Mouse (Mus musculus) liver, embryonic 11.5 days (tissue): ENCODE data around the gene Rasal1. TPM values are rescaled to one million over a fixed set of nuclear protein-coding genes. Genes with fewer than 3 reads are reported as not detected.

ENCODE experiments used
- ATAC-seq: fragments of 200-750 bp; cut with Nextera tagmentation; replicated peaks from 2 replicates; pipeline ENCODE4 v1.8.0; 2017; ENCODE audit warnings: moderate number of reproducible peaks, mild to moderate bottlenecking, moderate TSS enrichment, moderate library complexity; ENCODE audit not compliant: low FRiP score
- DNase-seq: peaks from one replicate; pipeline ENCODE4 v3.0.0-alpha.2; 2017; ENCODE audit warnings: low spot score
- H3K27ac ChIP-seq: fragments of 300-500 bp; sonication (generic); 2 replicates; pipeline ENCODE4 v1.5.1; 2014; ENCODE audit warnings: mild to moderate bottlenecking, low read depth, low read length, control low read depth
- H3K27me3 ChIP-seq: fragments of 300-500 bp; sonication (generic); replicated peaks from 2 replicates; pipeline ENCODE4 v1.6.1; 2014; ENCODE audit warnings: low read length, mixed read lengths; ENCODE audit not compliant: control insufficient read depth, insufficient read depth
- H3K36me3 ChIP-seq: fragments of 300-500 bp; sonication (generic); 2 replicates; pipeline ENCODE4 v1.6.1; 2014; ENCODE audit warnings: mild to moderate bottlenecking, low read length, moderate library complexity, mixed read lengths; ENCODE audit not compliant: control insufficient read depth, insufficient read depth
- H3K4me1 ChIP-seq: fragments of 300-500 bp; sonication (generic); replicated peaks from 2 replicates; pipeline ENCODE4 v1.6.1; 2014; ENCODE audit warnings: low read length, mixed read lengths; ENCODE audit not compliant: control insufficient read depth, insufficient read depth
- H3K4me2 ChIP-seq: fragments of 300-500 bp; sonication (generic); 2 replicates; pipeline ENCODE4 v1.6.1; 2014; ENCODE audit warnings: mild to moderate bottlenecking, control low read depth, moderate library complexity
- H3K4me3 ChIP-seq: fragments of 300-500 bp; sonication (generic); 2 replicates; pipeline ENCODE4 v1.5.1; 2014; ENCODE audit warnings: low read depth, low read length, control low read depth
- H3K9ac ChIP-seq: fragments of 300-500 bp; sonication (generic); 2 replicates; pipeline ENCODE4 v1.6.1; 2014; ENCODE audit warnings: low read depth, low read length, control low read depth
- H3K9me3 ChIP-seq: fragments of 300-500 bp; sonication (generic); 2 replicates; pipeline ENCODE4 v1.6.1; 2016; ENCODE audit warnings: low read length, inconsistent platforms, mixed read lengths; ENCODE audit not compliant: control insufficient read depth
- WGBS: fragments of 180-500 bp; shearing (Covaris S2); extraction: QIAGEN DNeasy Blood & Tissue Kit; methylation state at CpG from one replicate; pipeline ENCODE4 v1.1.7; 2014; 5-methylcytosine and 5-hydroxymethylcytosine counted together
- polyA plus RNA-seq: library from polyadenylated mRNA; unstranded; fragments of >200 nt; fragmentation: Nextera tagmentation; extraction: Ambion mirVana; gene quantifications from 2 replicates; pipeline ENCODE4 v1.2.1, GENCODE M21; 2014

Rasal1 gene
- polyA plus RNA-seq, 1 experiment from 2014 or later = 0.25 TPM

DNA sequence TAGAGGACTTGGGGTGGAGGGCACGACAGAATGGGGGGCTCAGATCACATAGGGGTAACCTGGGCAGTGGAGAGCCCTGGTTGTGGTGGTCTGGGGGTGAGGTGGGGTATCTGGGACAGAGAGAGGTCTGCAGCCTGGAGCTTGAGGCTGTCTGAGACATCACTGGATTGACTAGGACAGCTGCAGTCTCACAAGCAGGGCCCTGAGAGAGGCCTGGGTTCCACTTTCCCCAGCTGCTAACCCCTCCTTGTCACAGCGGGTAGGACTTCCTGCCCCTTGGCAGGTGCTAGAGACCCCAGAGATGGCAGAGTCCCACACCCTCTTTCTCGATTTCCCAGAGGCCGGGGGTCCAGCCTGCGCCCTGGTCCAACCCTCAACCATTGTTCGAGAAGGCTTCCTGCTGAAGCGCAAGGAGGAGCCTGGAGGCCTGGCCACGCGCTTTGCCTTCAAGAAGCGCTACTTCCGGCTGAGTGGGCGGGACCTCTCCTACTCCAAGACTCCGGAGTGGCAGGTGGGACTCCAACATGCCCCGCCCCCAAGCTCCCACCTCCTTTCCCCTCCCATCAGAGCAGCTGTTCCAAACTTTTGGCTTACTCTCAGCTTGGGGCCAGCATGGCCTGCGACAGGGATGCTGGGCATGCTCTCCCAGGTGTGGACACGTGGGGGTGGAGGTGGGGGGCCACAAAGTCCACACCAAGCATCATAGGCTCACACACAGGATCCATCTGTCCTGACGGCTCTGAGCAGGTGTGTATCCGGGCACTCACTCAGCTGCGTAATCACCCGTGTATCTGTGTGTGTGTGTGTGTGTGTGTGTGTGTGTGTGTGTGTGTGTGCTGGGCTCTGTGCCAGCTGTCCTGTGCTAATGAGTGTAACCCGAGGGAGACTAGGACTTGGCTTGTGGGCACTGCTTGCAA is 25.9 kb downstream of the Rasal1 start:
- no peak for ATAC-seq
- no peaks in the 10 kb centered on the region for H3K9me3 ChIP-seq
- H3K27me3 ChIP-seq = peaks cover 6% of the 10 kb centered on the region; the same call in 1 of the 2 replicates
- H3K4me2 ChIP-seq = no peak overlapping the region
- no peak overlapping the region for H3K9ac ChIP-seq
- H3K4me3 ChIP-seq = no peak overlapping the region
- DNase-seq = no peak
- H3K27ac ChIP-seq = no peak overlapping the region
- H3K4me1 ChIP-seq = no peaks in the 10 kb centered on the region
- no peaks in the 10 kb centered on the region for H3K36me3 ChIP-seq
- 44% methylated on average over 21 of the region's 21 CpGs for WGBS

- H3K27me3 ChIP-seq = peaks cover 17% of the 10 kb centered on the region
- H3K9me3 ChIP-seq = no peaks in the 10 kb centered on the region
- no peak overlapping the region for H3K4me3 ChIP-seq
- H3K4me2 ChIP-seq = no peak overlapping the region
- no peak for ATAC-seq
- no peaks in the 10 kb centered on the region for H3K36me3 ChIP-seq
- no peak for DNase-seq
- H3K27ac ChIP-seq = no peak overlapping the region
- H3K9ac ChIP-seq = no peak overlapping the region
- WGBS = 14% methylated on average over 2 of the region's 2 CpGs
- H3K4me1 ChIP-seq = no peaks in the 10 kb centered on the region
Observed at GRCm38 (mm10) chr5:120677516-120677915, 28.9 kb downstream of the Rasal1 start.

DNA sequence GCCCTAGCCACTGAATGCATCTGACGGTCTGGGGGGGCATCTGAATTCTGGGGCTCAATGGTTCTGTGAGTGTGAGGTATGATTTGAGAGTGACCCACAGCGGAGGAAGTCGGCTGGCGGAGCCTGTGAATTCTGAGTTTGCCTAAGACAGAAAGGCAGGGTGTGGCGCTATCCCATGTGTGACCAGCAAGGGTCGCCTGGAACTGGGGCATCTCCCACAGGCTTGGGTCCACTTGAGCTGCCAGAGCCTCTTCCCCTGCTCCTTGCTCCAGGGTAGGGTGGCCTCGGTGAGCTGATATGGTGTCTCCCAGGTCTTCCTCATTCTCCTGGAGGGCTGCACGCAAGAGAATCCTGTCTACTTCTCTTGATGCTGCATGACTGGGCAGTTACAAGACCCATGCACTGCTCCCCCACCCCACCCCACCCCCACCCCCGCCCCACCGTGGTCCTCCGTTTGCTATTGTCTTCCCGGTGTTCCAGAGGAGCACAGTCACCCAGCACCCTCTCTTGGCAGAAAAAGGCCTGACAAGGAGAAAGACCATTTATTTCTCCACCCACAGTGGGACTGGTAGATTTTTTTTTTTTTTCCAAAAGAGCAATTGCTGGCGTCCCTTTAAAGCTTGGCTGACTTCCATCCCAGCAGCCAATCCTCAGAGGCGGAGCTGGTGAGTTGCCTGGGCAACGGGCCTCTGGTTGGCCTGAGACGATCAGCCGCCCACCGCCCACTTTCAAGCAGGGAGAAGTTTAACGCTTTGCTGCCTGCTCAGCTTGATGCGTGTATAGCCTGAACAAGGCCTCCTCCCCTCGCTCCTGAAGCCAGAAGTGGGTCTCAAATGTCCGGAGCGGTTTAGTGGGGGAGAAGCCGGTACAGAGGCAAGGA is 31.3 kb downstream of the Rasal1 start:
- DNase-seq (peak; percentile 67), ATAC-seq (peak; percentile 59)
- Histone ChIP-seq H3K4me2 (peak overlapping the region; percentile 54), H3K4me1 (no peaks in the 10 kb centered on the region), H3K27me3 (peaks cover 30% of the 10 kb centered on the region), H3K9ac (no peak overlapping the region), H3K27ac (no peak overlapping the region; the same call in 1 of the 2 replicates), H3K4me3 (peak overlapping the region; percentile 26; the same call in 1 of the 2 replicates), H3K36me3 (no peaks in the 10 kb centered on the region), H3K9me3 (no peaks in the 10 kb centered on the region)
- 5% methylated on average over 24 of the region's 24 CpGs for WGBS

DNA sequence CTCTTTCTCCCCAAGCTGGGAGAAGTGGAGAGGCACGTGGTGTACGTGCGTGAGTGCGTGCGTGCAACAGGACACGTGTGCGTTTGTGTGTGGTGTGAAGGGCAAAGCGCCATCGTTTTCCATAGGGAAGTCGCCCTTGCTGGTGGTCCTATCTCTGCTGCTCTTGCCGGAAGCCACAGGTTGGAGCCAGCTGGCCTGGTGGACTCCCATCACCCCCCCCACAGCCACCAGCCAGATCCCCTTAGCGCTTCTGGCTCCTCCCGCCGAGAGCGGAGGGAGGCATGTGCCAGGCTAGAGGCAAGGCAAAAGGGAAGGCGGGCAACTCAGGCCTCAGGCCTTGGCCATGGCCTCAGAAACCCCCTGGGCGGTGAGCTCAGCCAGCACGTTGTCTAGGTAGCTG is 32.3 kb downstream of the Rasal1 start:
- no peaks in the 10 kb centered on the region for H3K4me1 ChIP-seq
- DNase-seq = no peak
- no peak overlapping the region for H3K27ac ChIP-seq
- peaks cover 30% of the 10 kb centered on the region for H3K27me3 ChIP-seq
- 76% methylated on average over 18 of the region's 18 CpGs for WGBS
- H3K36me3 ChIP-seq = no peaks in the 10 kb centered on the region
- H3K4me2 ChIP-seq = no peak overlapping the region
- no peak for ATAC-seq
- H3K4me3 ChIP-seq = no peak overlapping the region
- H3K9me3 ChIP-seq = no peaks in the 10 kb centered on the region
- no peak overlapping the region for H3K9ac ChIP-seq

GRCm38 (mm10) chr5:120682982-120683771 is 34.6 kb downstream of the Rasal1 start:
- H3K4me1 ChIP-seq = no peaks in the 10 kb centered on the region
- peaks cover 30% of the 10 kb centered on the region for H3K27me3 ChIP-seq
- no peaks in the 10 kb centered on the region for H3K9me3 ChIP-seq
- H3K36me3 ChIP-seq = no peaks in the 10 kb centered on the region
- no peak for DNase-seq
- 17% methylated on average over 24 of the region's 24 CpGs for WGBS
- no peak for ATAC-seq
- H3K27ac ChIP-seq = no peak overlapping the region
- H3K4me3 ChIP-seq = no peak overlapping the region
- H3K4me2 ChIP-seq = no peak overlapping the region
- no peak overlapping the region for H3K9ac ChIP-seq

DNA sequence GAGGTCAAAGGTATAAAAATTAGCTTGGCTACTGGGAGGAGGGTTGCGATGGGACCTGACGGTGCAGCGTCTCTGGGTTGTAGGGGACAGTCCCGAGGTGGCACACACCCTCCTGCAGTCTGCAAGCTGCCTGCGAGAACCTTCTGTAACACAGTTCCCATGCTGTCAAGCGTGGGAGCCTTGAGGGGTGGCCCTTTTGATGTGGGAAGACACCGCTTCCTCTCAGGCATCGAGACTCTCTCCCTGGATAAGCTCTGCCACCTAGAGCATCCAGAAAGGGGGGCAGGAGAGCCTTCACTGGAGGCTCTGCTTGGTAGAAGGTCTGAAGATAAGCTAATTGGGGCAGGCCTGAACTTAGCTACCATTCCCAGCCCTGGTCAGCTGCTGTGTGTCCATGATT is 37.1 kb downstream of the Rasal1 start:
- Histone ChIP-seq H3K4me1 (no peaks in the 10 kb centered on the region), H3K36me3 (no peaks in the 10 kb centered on the region), H3K9me3 (no peaks in the 10 kb centered on the region), H3K9ac (no peak overlapping the region), H3K4me2 (no peak overlapping the region), H3K27me3 (peaks cover 22% of the 10 kb centered on the region), H3K4me3 (no peak overlapping the region), H3K27ac (no peak overlapping the region)
- WGBS = 59% methylated on average over 8 of the region's 8 CpGs
- ATAC-seq (no peak), DNase-seq (no peak)

GRCm38 (mm10) chr5:120686749-120687483 is 38.3 kb downstream of the Rasal1 start:
- 36% methylated on average over 6 of the region's 6 CpGs for WGBS
- Histone ChIP-seq H3K9ac (no peak overlapping the region), H3K4me2 (no peak overlapping the region), H3K9me3 (no peaks in the 10 kb centered on the region), H3K27ac (no peak overlapping the region), H3K36me3 (no peaks in the 10 kb centered on the region), H3K4me3 (no peak overlapping the region), H3K27me3 (peaks cover 26% of the 10 kb centered on the region), H3K4me1 (no peaks in the 10 kb centered on the region)
- DNase-seq = no peak
- ATAC-seq = no peak

GRCm38 (mm10) chr5:120687484-120687851 is 38.9 kb downstream of the Rasal1 start:
- Histone ChIP-seq H3K4me2 (no peak overlapping the region), H3K9me3 (no peaks in the 10 kb centered on the region), H3K4me1 (no peaks in the 10 kb centered on the region), H3K9ac (no peak overlapping the region), H3K4me3 (no peak overlapping the region), H3K36me3 (no peaks in the 10 kb centered on the region), H3K27ac (no peak overlapping the region), H3K27me3 (peaks cover 26% of the 10 kb centered on the region)
- WGBS = 49% methylated on average over 3 of the region's 3 CpGs
- no peak for DNase-seq
- no peak for ATAC-seq
